Mouse (Mus musculus) liver, embryonic 11.5 days (tissue): ENCODE results near the gene 5730596B20Rik. TPM values are rescaled to one million over a fixed set of nuclear protein-coding genes. Genes with fewer than 3 reads are reported as not detected.
A peak's percentile ranks its signal among the peaks of the same experiment; 100 is the strongest.

ENCODE experiments used
- ATAC-seq: fragments of 200-750 bp; cut with Nextera tagmentation; replicated peaks from 2 replicates; pipeline ENCODE4 v1.8.0; 2017; ENCODE audit warnings: moderate number of reproducible peaks, mild to moderate bottlenecking, moderate TSS enrichment, moderate library complexity; ENCODE audit not compliant: low FRiP score
- DNase-seq: peaks from one replicate; pipeline ENCODE4 v3.0.0-alpha.2; 2017; ENCODE audit warnings: low spot score
- H3K27ac ChIP-seq: fragments of 300-500 bp; sonication (generic); 2 replicates; pipeline ENCODE4 v1.5.1; 2014; ENCODE audit warnings: mild to moderate bottlenecking, low read depth, low read length, control low read depth
- H3K27me3 ChIP-seq: fragments of 300-500 bp; sonication (generic); replicated peaks from 2 replicates; pipeline ENCODE4 v1.6.1; 2014; ENCODE audit warnings: low read length, mixed read lengths; ENCODE audit not compliant: control insufficient read depth, insufficient read depth
- H3K36me3 ChIP-seq: fragments of 300-500 bp; sonication (generic); 2 replicates; pipeline ENCODE4 v1.6.1; 2014; ENCODE audit warnings: mild to moderate bottlenecking, low read length, moderate library complexity, mixed read lengths; ENCODE audit not compliant: control insufficient read depth, insufficient read depth
- H3K4me1 ChIP-seq: fragments of 300-500 bp; sonication (generic); replicated peaks from 2 replicates; pipeline ENCODE4 v1.6.1; 2014; ENCODE audit warnings: low read length, mixed read lengths; ENCODE audit not compliant: control insufficient read depth, insufficient read depth
- H3K4me2 ChIP-seq: fragments of 300-500 bp; sonication (generic); 2 replicates; pipeline ENCODE4 v1.6.1; 2014; ENCODE audit warnings: mild to moderate bottlenecking, control low read depth, moderate library complexity
- H3K4me3 ChIP-seq: fragments of 300-500 bp; sonication (generic); 2 replicates; pipeline ENCODE4 v1.5.1; 2014; ENCODE audit warnings: low read depth, low read length, control low read depth
- H3K9ac ChIP-seq: fragments of 300-500 bp; sonication (generic); 2 replicates; pipeline ENCODE4 v1.6.1; 2014; ENCODE audit warnings: low read depth, low read length, control low read depth
- H3K9me3 ChIP-seq: fragments of 300-500 bp; sonication (generic); 2 replicates; pipeline ENCODE4 v1.6.1; 2016; ENCODE audit warnings: low read length, inconsistent platforms, mixed read lengths; ENCODE audit not compliant: control insufficient read depth
- WGBS: fragments of 180-500 bp; shearing (Covaris S2); extraction: QIAGEN DNeasy Blood & Tissue Kit; methylation state at CpG from one replicate; pipeline ENCODE4 v1.1.7; 2014; 5-methylcytosine and 5-hydroxymethylcytosine counted together
- polyA plus RNA-seq: library from polyadenylated mRNA; unstranded; fragments of >200 nt; fragmentation: Nextera tagmentation; extraction: Ambion mirVana; gene quantifications from 2 replicates; pipeline ENCODE4 v1.2.1, GENCODE M21; 2014

5730596B20Rik gene
- polyA plus RNA-seq, 1 experiment from 2014 or later: 1.0 TPM

GRCm38 (mm10) chr6:52191860-52192550 is 14.7 kb downstream of the 5730596B20Rik start:
- WGBS: 2% methylated on average over 32 of the region's 55 CpGs
- DNase-seq: peak; percentile 80
- peak; percentile 54 for ATAC-seq
- H3K4me3 ChIP-seq: peak overlapping the region; percentile 48
- H3K36me3 ChIP-seq: no peaks in the 10 kb centered on the region
- peaks cover 99% of the 10 kb centered on the region for H3K27me3 ChIP-seq
- H3K4me2 ChIP-seq: peak overlapping the region; percentile 78
- H3K9ac ChIP-seq: peak overlapping the region; percentile 35
- H3K4me1 ChIP-seq: peaks cover 15% of the 10 kb centered on the region; the same call in 1 of the 2 replicates
- no peaks in the 10 kb centered on the region for H3K9me3 ChIP-seq
- peak overlapping the region; percentile 63 for H3K27ac ChIP-seq

GRCm38 (mm10) chr6:52194690-52195089 is 17.4 kb downstream of the 5730596B20Rik start:
- Histone ChIP-seq H3K4me3 (no peak overlapping the region; the same call in 1 of the 2 replicates), H3K4me2 (no peak overlapping the region), H3K9ac (no peak overlapping the region), H3K27ac (peak overlapping the region; percentile 16; the same call in 1 of the 2 replicates), H3K9me3 (no peaks in the 10 kb centered on the region), H3K27me3 (peaks cover 99% of the 10 kb centered on the region), H3K4me1 (peaks cover 15% of the 10 kb centered on the region; the same call in 1 of the 2 replicates), H3K36me3 (no peaks in the 10 kb centered on the region)
- WGBS: 10% methylated on average over 10 of the region's 10 CpGs
- no peak for ATAC-seq
- DNase-seq: no peak

- WGBS: 10% methylated on average over 9 of the region's 9 CpGs
- Histone ChIP-seq H3K4me1 (peaks cover 12% of the 10 kb centered on the region; the same call in 1 of the 2 replicates), H3K27me3 (peaks cover 99% of the 10 kb centered on the region)
Observed at GRCm38 (mm10) chr6:52196811-52197210, 19.5 kb downstream of the 5730596B20Rik start.

GRCm38 (mm10) chr6:52197271-52197670 is 20.0 kb downstream of the 5730596B20Rik start:
- ATAC-seq (no peak), DNase-seq (no peak)
- H3K9ac ChIP-seq: no peak overlapping the region; the same call in 1 of the 2 replicates
- H3K27ac ChIP-seq: peak overlapping the region; percentile 34; the same call in 1 of the 2 replicates
- H3K36me3 ChIP-seq: no peaks in the 10 kb centered on the region
- peaks cover 7% of the 10 kb centered on the region; the same call in 1 of the 2 replicates for H3K4me1 ChIP-seq
- no peak overlapping the region for H3K4me3 ChIP-seq
- 6% methylated on average over 10 of the region's 10 CpGs for WGBS
- peaks cover 99% of the 10 kb centered on the region for H3K27me3 ChIP-seq
- no peaks in the 10 kb centered on the region for H3K9me3 ChIP-seq
- H3K4me2 ChIP-seq: peak overlapping the region; percentile 15; the same call in 1 of the 2 replicates

More at GRCm38 (mm10) chr6:52196811-52197210, 19.5 kb downstream of the 5730596B20Rik start:
- peak overlapping the region; percentile 34; the same call in 1 of the 2 replicates for H3K27ac ChIP-seq
- no peak for DNase-seq
- H3K36me3 ChIP-seq: no peaks in the 10 kb centered on the region
- H3K4me3 ChIP-seq: no peak overlapping the region
- no peak for ATAC-seq
- no peaks in the 10 kb centered on the region for H3K9me3 ChIP-seq
- peak overlapping the region; percentile 15; the same call in 1 of the 2 replicates for H3K4me2 ChIP-seq
- no peak overlapping the region for H3K9ac ChIP-seq

GRCm38 (mm10) chr6:52200073-52200750 is 22.9 kb downstream of the 5730596B20Rik start:
- H3K27me3 ChIP-seq: peaks cover 100% of the 10 kb centered on the region
- ATAC-seq (no peak), DNase-seq (no peak)
- H3K36me3 ChIP-seq: no peaks in the 10 kb centered on the region
- H3K9me3 ChIP-seq: no peaks in the 10 kb centered on the region
- H3K4me2 ChIP-seq: peak overlapping the region; percentile 42; the same call in 1 of the 2 replicates
- H3K4me1 ChIP-seq: 0 out of 2 replicates have a peak, but pooled peaks cover 3% of the 10 kb centered on the region
- H3K27ac ChIP-seq: no peak overlapping the region
- peak overlapping the region; percentile 1; the same call in 1 of the 2 replicates for H3K9ac ChIP-seq
- no peak overlapping the region for H3K4me3 ChIP-seq
- WGBS: 13% methylated on average over 30 of the region's 30 CpGs

- Histone ChIP-seq H3K9me3 (no peaks in the 10 kb centered on the region), H3K4me1 (0 out of 2 replicates have a peak, but pooled peaks cover 3% of the 10 kb centered on the region), H3K4me3 (no peak overlapping the region), H3K27ac (no peak overlapping the region), H3K27me3 (peaks cover 100% of the 10 kb centered on the region), H3K9ac (peak overlapping the region; percentile 1; the same call in 1 of the 2 replicates), H3K36me3 (no peaks in the 10 kb centered on the region), H3K4me2 (peak overlapping the region; percentile 42)
- 26% methylated on average over 10 of the region's 10 CpGs for WGBS
- DNase-seq: no peak
- no peak for ATAC-seq
Observed at GRCm38 (mm10) chr6:52200751-52201250, 23.5 kb downstream of the 5730596B20Rik start.

- DNase-seq: no peak
- Histone ChIP-seq H3K4me3 (no peak overlapping the region), H3K36me3 (no peaks in the 10 kb centered on the region), H3K27me3 (peaks cover 100% of the 10 kb centered on the region), H3K9me3 (no peaks in the 10 kb centered on the region), H3K27ac (no peak overlapping the region), H3K4me1 (peaks cover 2% of the 10 kb centered on the region; the same call in 1 of the 2 replicates), H3K4me2 (peak overlapping the region; percentile 35), H3K9ac (no peak overlapping the region; the same call in 1 of the 2 replicates)
- WGBS: 36% methylated on average over 1 of the region's 1 CpGs
- ATAC-seq: no peak
Observed at GRCm38 (mm10) chr6:52201269-52201668, 24.0 kb downstream of the 5730596B20Rik start.

- no peaks in the 10 kb centered on the region; the same call in 1 of the 2 replicates for H3K4me1 ChIP-seq
- DNase-seq: no peak
- 6% methylated on average over 22 of the region's 22 CpGs for WGBS
- peak overlapping the region; percentile 67 for H3K9ac ChIP-seq
- peak overlapping the region; percentile 73 for H3K4me2 ChIP-seq
- H3K9me3 ChIP-seq: no peaks in the 10 kb centered on the region
- no peak for ATAC-seq
- H3K36me3 ChIP-seq: no peaks in the 10 kb centered on the region
- peak overlapping the region; percentile 62 for H3K4me3 ChIP-seq
- H3K27me3 ChIP-seq: peaks cover 100% of the 10 kb centered on the region
- H3K27ac ChIP-seq: peak overlapping the region; percentile 65; the same call in 1 of the 2 replicates
Observed at GRCm38 (mm10) chr6:52202362-52203120, 25.2 kb downstream of the 5730596B20Rik start.
